Mouse (Mus musculus) stomach, embryonic 16.5 days (tissue): ENCODE data around the gene Tnrc6c. TPM values are rescaled to one million over a fixed set of nuclear protein-coding genes. Genes with fewer than 3 reads are reported as not detected.

Source experiments
- ATAC-seq: fragments of 200-750 bp; cut with Nextera tagmentation; 2 replicates; pipeline ENCODE4 v1.8.0; 2017; ENCODE audit warnings: moderate number of reproducible peaks, moderate TSS enrichment; ENCODE audit not compliant: insufficient read depth, low FRiP score
- H3K27ac ChIP-seq: fragments of 300-500 bp; sonication (generic); 2 replicates; pipeline ENCODE4 v1.5.1; 2014; ENCODE audit warnings: low read length
- H3K27me3 ChIP-seq: fragments of 300-500 bp; sonication (generic); 2 replicates; pipeline ENCODE4 v1.6.1; 2014; ENCODE audit warnings: low read length, control low read depth, mixed read lengths; ENCODE audit not compliant: control insufficient read depth, insufficient read depth
- H3K36me3 ChIP-seq: fragments of 300-500 bp; sonication (generic); 2 replicates; pipeline ENCODE4 v1.6.1; 2014; ENCODE audit warnings: low read length; ENCODE audit not compliant: control insufficient read depth, insufficient read depth
- H3K4me1 ChIP-seq: fragments of 300-500 bp; sonication (generic); 2 replicates; pipeline ENCODE4 v1.6.1; 2014; ENCODE audit warnings: low read length, control low read depth, mixed read lengths; ENCODE audit not compliant: control insufficient read depth, insufficient read depth
- H3K4me2 ChIP-seq: fragments of 300-500 bp; sonication (generic); 2 replicates; pipeline ENCODE4 v1.6.1; 2014; ENCODE audit warnings: low read depth, low read length, mixed read lengths
- H3K4me3 ChIP-seq: fragments of 300-500 bp; sonication (generic); replicated peaks from 2 replicates; pipeline ENCODE4 v1.5.1; 2014; ENCODE audit warnings: mild to moderate bottlenecking, low read length
- H3K9ac ChIP-seq: fragments of 300-500 bp; sonication (generic); 2 replicates; pipeline ENCODE4 v1.6.1; 2014; ENCODE audit warnings: low read length
- H3K9me3 ChIP-seq: fragments of 300-500 bp; sonication (generic); replicated peaks from 2 replicates; pipeline ENCODE4 v1.6.1; 2016; ENCODE audit warnings: low read length, control low read depth; ENCODE audit not compliant: control insufficient read depth
- WGBS: fragments of 180-500 bp; shearing (Covaris S2); extraction: QIAGEN DNeasy Blood & Tissue Kit; methylation state at CpG from one replicate; pipeline ENCODE4 v1.1.7; 2014; 5-methylcytosine and 5-hydroxymethylcytosine counted together
- polyA plus RNA-seq: library from polyadenylated mRNA; unstranded; fragments of >200 nt; fragmentation: Nextera tagmentation; extraction: Ambion mirVana; gene quantifications from 2 replicates; pipeline ENCODE4 v1.2.1, GENCODE M21; 2015

Tnrc6c gene
- polyA plus RNA-seq, 1 experiment from 2014 or later: 10.2 TPM

- Histone ChIP-seq H3K27ac (no peak overlapping the region), H3K4me1 (peaks cover 14% of the 10 kb centered on the region), H3K36me3 (no peaks in the 10 kb centered on the region), H3K27me3 (no peaks in the 10 kb centered on the region), H3K4me3 (no peak overlapping the region), H3K9me3 (no peaks in the 10 kb centered on the region), H3K4me2 (no peak overlapping the region), H3K9ac (no peak overlapping the region)
- ATAC-seq: no peak
- 73% methylated on average over 4 of the region's 4 CpGs for WGBS
These were observed 9.1 kb downstream of the Tnrc6c start for GRCm38 (mm10) chr11:117663036-117663809.

GRCm38 (mm10) chr11:117663810-117664139 lies 9.7 kb downstream of the Tnrc6c start:
- Histone ChIP-seq H3K4me2 (no peak overlapping the region), H3K9me3 (no peaks in the 10 kb centered on the region), H3K27ac (no peak overlapping the region), H3K4me3 (no peak overlapping the region), H3K27me3 (no peaks in the 10 kb centered on the region), H3K36me3 (no peaks in the 10 kb centered on the region), H3K4me1 (peaks cover 13% of the 10 kb centered on the region), H3K9ac (no peak overlapping the region)
- no peak for ATAC-seq

- no peak overlapping the region for H3K4me3 ChIP-seq
- H3K9ac ChIP-seq: no peak overlapping the region
- H3K36me3 ChIP-seq: no peaks in the 10 kb centered on the region
- H3K9me3 ChIP-seq: no peaks in the 10 kb centered on the region
- no peak overlapping the region for H3K27ac ChIP-seq
- peaks cover 3% of the 10 kb centered on the region; the same call in 1 of the 2 replicates for H3K4me1 ChIP-seq
- 58% methylated on average over 3 of the region's 3 CpGs for WGBS
- H3K4me2 ChIP-seq: no peak overlapping the region
- no peaks in the 10 kb centered on the region for H3K27me3 ChIP-seq
- ATAC-seq: no peak
These were observed 11.1 kb downstream of the Tnrc6c start for GRCm38 (mm10) chr11:117665189-117665588.

GRCm38 (mm10) chr11:117666563-117666962 lies 12.5 kb downstream of the Tnrc6c start:
- H3K9ac ChIP-seq: no peak overlapping the region
- no peaks in the 10 kb centered on the region for H3K27me3 ChIP-seq
- peaks cover 3% of the 10 kb centered on the region; the same call in 1 of the 2 replicates for H3K4me1 ChIP-seq
- H3K4me2 ChIP-seq: no peak overlapping the region
- ATAC-seq: no peak
- H3K36me3 ChIP-seq: no peaks in the 10 kb centered on the region
- no peak overlapping the region for H3K27ac ChIP-seq
- H3K4me3 ChIP-seq: no peak overlapping the region
- H3K9me3 ChIP-seq: no peaks in the 10 kb centered on the region

- Histone ChIP-seq H3K27ac (no peak overlapping the region), H3K4me2 (no peak overlapping the region), H3K4me1 (peaks cover 3% of the 10 kb centered on the region; the same call in 1 of the 2 replicates), H3K36me3 (no peaks in the 10 kb centered on the region), H3K27me3 (no peaks in the 10 kb centered on the region), H3K9ac (no peak overlapping the region), H3K9me3 (no peaks in the 10 kb centered on the region), H3K4me3 (no peak overlapping the region)
- ATAC-seq: no peak
- 88% methylated on average over 5 of the region's 5 CpGs for WGBS
These were observed 13.1 kb downstream of the Tnrc6c start for GRCm38 (mm10) chr11:117667152-117667551.

- no peak for ATAC-seq
- H3K4me1 ChIP-seq: peaks cover 3% of the 10 kb centered on the region; the same call in 1 of the 2 replicates
- no peak overlapping the region for H3K4me2 ChIP-seq
- H3K9me3 ChIP-seq: no peaks in the 10 kb centered on the region
- H3K4me3 ChIP-seq: no peak overlapping the region
- no peaks in the 10 kb centered on the region for H3K27me3 ChIP-seq
- no peaks in the 10 kb centered on the region for H3K36me3 ChIP-seq
- H3K27ac ChIP-seq: no peak overlapping the region
- H3K9ac ChIP-seq: no peak overlapping the region
- WGBS: 61% methylated on average over 5 of the region's 5 CpGs
These were observed 13.7 kb downstream of the Tnrc6c start for GRCm38 (mm10) chr11:117667825-117668224.

GRCm38 (mm10) chr11:117671626-117672025 lies 17.5 kb downstream of the Tnrc6c start:
- H3K4me1 ChIP-seq: peaks cover 3% of the 10 kb centered on the region; the same call in 1 of the 2 replicates
- no peak overlapping the region for H3K9ac ChIP-seq
- no peak overlapping the region for H3K27ac ChIP-seq
- 84% methylated on average over 5 of the region's 5 CpGs for WGBS
- ATAC-seq: no peak
- H3K9me3 ChIP-seq: peaks cover 6% of the 10 kb centered on the region; the same call in 1 of the 2 replicates
- H3K4me3 ChIP-seq: no peak overlapping the region
- no peak overlapping the region for H3K4me2 ChIP-seq
- no peaks in the 10 kb centered on the region for H3K36me3 ChIP-seq
- no peaks in the 10 kb centered on the region for H3K27me3 ChIP-seq

- ATAC-seq: no peak
- H3K9me3 ChIP-seq: peaks cover 6% of the 10 kb centered on the region; the same call in 1 of the 2 replicates
- H3K4me3 ChIP-seq: no peak overlapping the region
- no peaks in the 10 kb centered on the region for H3K27me3 ChIP-seq
- H3K4me1 ChIP-seq: no peaks in the 10 kb centered on the region
- H3K9ac ChIP-seq: no peak overlapping the region
- H3K4me2 ChIP-seq: no peak overlapping the region
- WGBS: 100% methylated on average over 1 of the region's 1 CpGs
- H3K27ac ChIP-seq: no peak overlapping the region
- no peaks in the 10 kb centered on the region for H3K36me3 ChIP-seq
These were observed 20.4 kb downstream of the Tnrc6c start for GRCm38 (mm10) chr11:117674531-117674930.

- ATAC-seq: no peak
- Histone ChIP-seq H3K4me1 (no peaks in the 10 kb centered on the region), H3K4me2 (no peak overlapping the region), H3K36me3 (no peaks in the 10 kb centered on the region), H3K27ac (no peak overlapping the region), H3K9me3 (peaks cover 6% of the 10 kb centered on the region; the same call in 1 of the 2 replicates), H3K27me3 (no peaks in the 10 kb centered on the region), H3K9ac (no peak overlapping the region), H3K4me3 (no peak overlapping the region)
- 48% methylated on average over 2 of the region's 2 CpGs for WGBS
These were observed 22.6 kb downstream of the Tnrc6c start for GRCm38 (mm10) chr11:117676649-117677048.
